Mouse (Mus musculus) liver, adult 2 months (tissue): Measurements from ENCODE around the gene Susd1.

Source experiments
- CTCF ChIP-seq: fragments of 200-500 bp; IDR thresholded peaks from 2 replicates; pipeline ENCODE4 v1.5.1; 2011; ENCODE audit warnings: low read depth, low read length, control low read depth
- POLR2A ChIP-seq: fragments of 200-500 bp; IDR thresholded peaks from 2 replicates; pipeline ENCODE4 v1.6.1; 2011; ENCODE audit warnings: low read length, control low read depth; ENCODE audit not compliant: insufficient read depth; ENCODE audit errors: extremely low read depth

GRCm38 (mm10) chr4:59318602-59319001, 119.8 kb downstream of the Susd1 start:
- TF ChIP-seq POLR2A (0 out of 2 replicates have a peak, but pooled peaks have one; percentile 12), CTCF (no peak)
